Mouse (Mus musculus) sigmoid colon, adult 10 weeks (tissue): ENCODE data around the gene Hnrnpul2. TPM values are rescaled to one million over a fixed set of nuclear protein-coding genes. Genes with fewer than 3 reads are reported as not detected.

Source experiments
- polyA plus RNA-seq: library from polyadenylated mRNA; stranded (reverse); fragments of 350-450 nt; fragmentation: Illumina TruSeq; extraction: RNeasy Lipid Tissue Mini Kit (QIAGEN cat#74804); gene quantifications from one replicate; pipeline ENCODE4 v1.2.3, GENCODE M21; 2014; ENCODE audit warnings: low read depth, low replicate concordance

Hnrnpul2 gene
- polyA plus RNA-seq, 1 experiment from 2014 or later, result 195 TPM

Other genes starting within 250 kb of the Hnrnpul2 start
- gene Slc22a8, start 228.8 kb upstream of the Hnrnpul2 start, polyA plus RNA-seq, result not detected
- gene Slc22a6, start 202.0 kb upstream of the Hnrnpul2 start, polyA plus RNA-seq, result not detected
- 0.79 TPM for gene Chrm1, start 156.2 kb upstream of the Hnrnpul2 start, polyA plus RNA-seq
- 38.6 TPM for gene Slc3a2, start 96.6 kb upstream of the Hnrnpul2 start, polyA plus RNA-seq
- 12.7 TPM for gene Wdr74, start 84.2 kb upstream of the Hnrnpul2 start, polyA plus RNA-seq
- not detected for gene 1700092M07Rik, start 79.3 kb upstream of the Hnrnpul2 start, polyA plus RNA-seq
- gene Stx5a, start 78.6 kb upstream of the Hnrnpul2 start, polyA plus RNA-seq, result 112 TPM
- gene Nxf1, start 62.9 kb upstream of the Hnrnpul2 start, polyA plus RNA-seq, result 92.5 TPM
- 17.2 TPM for gene Tmem223, start 49.0 kb upstream of the Hnrnpul2 start, polyA plus RNA-seq
- gene Tmem179b, start 45.5 kb upstream of the Hnrnpul2 start, polyA plus RNA-seq, result 30.6 TPM
- not detected for gene Taf6l, start 33.6 kb upstream of the Hnrnpul2 start, polyA plus RNA-seq
- gene Polr2g, start 21.4 kb upstream of the Hnrnpul2 start, polyA plus RNA-seq, result 35.0 TPM
- not detected for gene Zbtb3, start 17.5 kb upstream of the Hnrnpul2 start, polyA plus RNA-seq
- gene Ttc9c, start 677 bp upstream of the Hnrnpul2 start, polyA plus RNA-seq, result 112 TPM
- gene AC129217.1, start 9.8 kb downstream of the Hnrnpul2 start, polyA plus RNA-seq, result not detected
- gene Bscl2, start 17.5 kb downstream of the Hnrnpul2 start, polyA plus RNA-seq, result 8.5 TPM
- 0.69 TPM for gene Gng3, start 19.2 kb downstream of the Hnrnpul2 start, polyA plus RNA-seq
- 3.7 TPM for gene Lrrn4cl, start 30.8 kb downstream of the Hnrnpul2 start, polyA plus RNA-seq
- gene Ubxn1, start 51.5 kb downstream of the Hnrnpul2 start, polyA plus RNA-seq, result 17.3 TPM
- gene Uqcc3, start 60.9 kb downstream of the Hnrnpul2 start, polyA plus RNA-seq, result 2.2 TPM
- 37.9 TPM for gene Lbhd1, start 63.7 kb downstream of the Hnrnpul2 start, polyA plus RNA-seq
- gene Gm49403, start 63.9 kb downstream of the Hnrnpul2 start, polyA plus RNA-seq, result not detected
- 12.0 TPM for gene 1810009A15Rik, start 68.8 kb downstream of the Hnrnpul2 start, polyA plus RNA-seq
- not detected for gene Gm49416, start 68.9 kb downstream of the Hnrnpul2 start, polyA plus RNA-seq
- gene Ints5, start 73.0 kb downstream of the Hnrnpul2 start, polyA plus RNA-seq, result 0.44 TPM
- 76.6 TPM for gene Ganab, start 78.1 kb downstream of the Hnrnpul2 start, polyA plus RNA-seq
- 28.4 TPM for gene B3gat3, start 100.4 kb downstream of the Hnrnpul2 start, polyA plus RNA-seq
- not detected for gene Rom1, start 109.3 kb downstream of the Hnrnpul2 start, polyA plus RNA-seq
- gene Eml3, start 109.5 kb downstream of the Hnrnpul2 start, polyA plus RNA-seq, result 5.4 TPM
- gene Mta2, start 121.9 kb downstream of the Hnrnpul2 start, polyA plus RNA-seq, result 73.4 TPM
- gene Tut1, start 133.8 kb downstream of the Hnrnpul2 start, polyA plus RNA-seq, result 2.4 TPM
- gene Eef1g, start 147.0 kb downstream of the Hnrnpul2 start, polyA plus RNA-seq, result 81.4 TPM
- 158 TPM for gene Ahnak, start 169.3 kb downstream of the Hnrnpul2 start, polyA plus RNA-seq